Mouse (Mus musculus) midbrain, embryonic 15.5 days (tissue): ENCODE data around the gene Nle1. TPM values are rescaled to one million over a fixed set of nuclear protein-coding genes. Genes with fewer than 3 reads are reported as not detected.

Experiments used
- ATAC-seq: fragments of 200-750 bp; cut with Nextera tagmentation; replicated peaks from 2 replicates; pipeline ENCODE4 v1.8.0; 2017; ENCODE audit warnings: moderate TSS enrichment
- H3K27ac ChIP-seq: fragments of 300-500 bp; sonication (generic); 2 replicates; pipeline ENCODE4 v1.5.1; 2015; ENCODE audit warnings: mild to moderate bottlenecking, inconsistent platforms
- H3K27me3 ChIP-seq: fragments of 300-500 bp; sonication (generic); replicated peaks from 2 replicates; pipeline ENCODE4 v1.6.1; 2015; ENCODE audit warnings: inconsistent platforms
- H3K36me3 ChIP-seq: fragments of 300-500 bp; sonication (generic); replicated peaks from 2 replicates; pipeline ENCODE4 v1.6.1; 2015; ENCODE audit warnings: inconsistent platforms
- H3K4me1 ChIP-seq: fragments of 300-500 bp; sonication (generic); 2 replicates; pipeline ENCODE4 v1.6.1; 2015; ENCODE audit warnings: inconsistent platforms
- H3K4me2 ChIP-seq: fragments of 300-500 bp; sonication (generic); 2 replicates; pipeline ENCODE4 v1.6.1; 2015; ENCODE audit warnings: inconsistent platforms, mild to moderate bottlenecking, moderate library complexity
- H3K4me3 ChIP-seq: fragments of 300-500 bp; sonication (generic); 2 replicates; pipeline ENCODE4 v1.5.1; 2015; ENCODE audit warnings: mild to moderate bottlenecking, inconsistent platforms
- H3K9ac ChIP-seq: fragments of 300-500 bp; sonication (generic); 2 replicates; pipeline ENCODE4 v1.6.1; 2015; ENCODE audit warnings: mild to moderate bottlenecking, inconsistent platforms
- H3K9me3 ChIP-seq: fragments of 300-500 bp; sonication (generic); 2 replicates; pipeline ENCODE4 v1.6.1; 2016; ENCODE audit warnings: inconsistent platforms
- WGBS: fragments of 180-500 bp; shearing (Covaris S2); methylation state at CpG from one replicate; pipeline ENCODE4 v1.1.7; 2015; ENCODE audit warnings: mixed read lengths; 5-methylcytosine and 5-hydroxymethylcytosine counted together
- polyA plus RNA-seq: library from polyadenylated mRNA; unstranded; fragments of >200 nt; fragmentation: Nextera tagmentation; extraction: Ambion mirVana; gene quantifications from 2 replicates; pipeline ENCODE4 v1.2.1, GENCODE M21; 2015

The Nle1 gene
- 33.8 and 36.8 TPM in 2 replicates for polyA plus RNA-seq

- peak; percentile 90 for ATAC-seq
- Histone ChIP-seq H3K4me2 (peak within 1 kb of the TSS; percentile 71), H3K9me3 (no peaks in the 10 kb centered on the region), H3K36me3 (peaks cover 14% of the 10 kb centered on the region), H3K27me3 (peaks cover 11% of the 10 kb centered on the region; the same call in 1 of the 2 replicates), H3K4me3 (peak within 1 kb of the TSS; percentile 64), H3K9ac (peak within 1 kb of the TSS; percentile 61), H3K4me1 (peaks cover 10% of the 10 kb centered on the region), H3K27ac (peak within 1 kb of the TSS; percentile 25)
- WGBS, result 1% methylated on average over 72 of the region's 73 CpGs
Measured at GRCm38 (mm10) chr11:82907651-82908607, at the start of gene Nle1. Nle1 (minus strand) TSS chr11:82908411.

GRCm38 (mm10) chr11:82956925-82957324 is 48.7 kb upstream of the Nle1 start:
- H3K9ac ChIP-seq, result no peak overlapping the region
- H3K4me1 ChIP-seq, result 0 out of 2 replicates have a peak, but pooled peaks cover 1% of the 10 kb centered on the region
- WGBS, result 72% methylated on average over 10 of the region's 10 CpGs
- peaks cover 20% of the 10 kb centered on the region for H3K27me3 ChIP-seq
- H3K27ac ChIP-seq, result no peak overlapping the region
- no peak overlapping the region for H3K4me3 ChIP-seq
- no peaks in the 10 kb centered on the region for H3K9me3 ChIP-seq
- no peak overlapping the region for H3K4me2 ChIP-seq
- no peaks in the 10 kb centered on the region for H3K36me3 ChIP-seq
- ATAC-seq, result no peak

GRCm38 (mm10) chr11:82954631-82955030 is 46.4 kb upstream of the Nle1 start:
- ATAC-seq, result no peak
- Histone ChIP-seq H3K36me3 (no peaks in the 10 kb centered on the region), H3K27me3 (peaks cover 36% of the 10 kb centered on the region), H3K9me3 (no peaks in the 10 kb centered on the region), H3K4me1 (0 out of 2 replicates have a peak, but pooled peaks cover 4% of the 10 kb centered on the region), H3K27ac (no peak overlapping the region), H3K4me2 (no peak overlapping the region), H3K9ac (no peak overlapping the region), H3K4me3 (no peak overlapping the region)
- 84% methylated on average over 6 of the region's 6 CpGs for WGBS

- peaks cover 40% of the 10 kb centered on the region for H3K27me3 ChIP-seq
- no peak overlapping the region for H3K4me3 ChIP-seq
- no peak overlapping the region for H3K4me2 ChIP-seq
- H3K9me3 ChIP-seq, result no peaks in the 10 kb centered on the region
- 0 out of 2 replicates have a peak, but pooled peaks cover 4% of the 10 kb centered on the region for H3K4me1 ChIP-seq
- no peaks in the 10 kb centered on the region for H3K36me3 ChIP-seq
- WGBS, result 72% methylated on average over 9 of the region's 9 CpGs
- ATAC-seq, result no peak
- H3K9ac ChIP-seq, result no peak overlapping the region
- no peak overlapping the region for H3K27ac ChIP-seq
Measured at GRCm38 (mm10) chr11:82952612-82953542, 44.7 kb upstream of the Nle1 start.

- no peaks in the 10 kb centered on the region for H3K36me3 ChIP-seq
- 9% methylated on average over 28 of the region's 28 CpGs for WGBS
- no peaks in the 10 kb centered on the region for H3K9me3 ChIP-seq
- peak overlapping the region; percentile 18; the same call in 1 of the 2 replicates for H3K4me2 ChIP-seq
- no peak for ATAC-seq
- no peak overlapping the region for H3K27ac ChIP-seq
- H3K9ac ChIP-seq, result no peak overlapping the region
- H3K27me3 ChIP-seq, result peaks cover 40% of the 10 kb centered on the region
- H3K4me1 ChIP-seq, result 0 out of 2 replicates have a peak, but pooled peaks cover 4% of the 10 kb centered on the region
- H3K4me3 ChIP-seq, result no peak overlapping the region
Measured at GRCm38 (mm10) chr11:82951865-82952611, 43.8 kb upstream of the Nle1 start.

- no peak within 1 kb of the TSS for H3K4me3 ChIP-seq
- ATAC-seq, result no peak
- WGBS, result 8% methylated on average over 10 of the region's 10 CpGs
- H3K9ac ChIP-seq, result no peak within 1 kb of the TSS
- H3K27me3 ChIP-seq, result peaks cover 40% of the 10 kb centered on the region
- 0 out of 2 replicates have a peak, but pooled peaks cover 4% of the 10 kb centered on the region for H3K4me1 ChIP-seq
- no peaks in the 10 kb centered on the region for H3K9me3 ChIP-seq
- H3K36me3 ChIP-seq, result no peaks in the 10 kb centered on the region
- no peak within 1 kb of the TSS for H3K27ac ChIP-seq
- peak within 1 kb of the TSS; percentile 18; the same call in 1 of the 2 replicates for H3K4me2 ChIP-seq
Measured at GRCm38 (mm10) chr11:82950736-82951481, 42.7 kb upstream of the Nle1 start, which contains the start of gene Slfn5. Slfn5 (plus strand) TSS chr11:82951349.

- Histone ChIP-seq H3K27me3 (peaks cover 39% of the 10 kb centered on the region), H3K27ac (no peak overlapping the region), H3K4me3 (no peak overlapping the region), H3K9me3 (no peaks in the 10 kb centered on the region), H3K36me3 (no peaks in the 10 kb centered on the region), H3K4me1 (0 out of 2 replicates have a peak, but pooled peaks cover 4% of the 10 kb centered on the region), H3K9ac (no peak overlapping the region), H3K4me2 (no peak overlapping the region)
- WGBS, result 88% methylated on average over 9 of the region's 9 CpGs
- no peak for ATAC-seq
Measured at GRCm38 (mm10) chr11:82949036-82949435, 40.8 kb upstream of the Nle1 start.

GRCm38 (mm10) chr11:82947457-82947856 is 39.2 kb upstream of the Nle1 start:
- H3K4me2 ChIP-seq, result no peak overlapping the region
- no peak overlapping the region for H3K4me3 ChIP-seq
- 45% methylated on average over 4 of the region's 4 CpGs for WGBS
- peaks cover 25% of the 10 kb centered on the region for H3K27me3 ChIP-seq
- H3K4me1 ChIP-seq, result 0 out of 2 replicates have a peak, but pooled peaks cover 4% of the 10 kb centered on the region
- no peak for ATAC-seq
- no peaks in the 10 kb centered on the region for H3K9me3 ChIP-seq
- H3K9ac ChIP-seq, result no peak overlapping the region
- H3K27ac ChIP-seq, result no peak overlapping the region
- no peaks in the 10 kb centered on the region for H3K36me3 ChIP-seq

- H3K27ac ChIP-seq, result no peak overlapping the region
- H3K27me3 ChIP-seq, result peaks cover 12% of the 10 kb centered on the region
- no peak for ATAC-seq
- no peaks in the 10 kb centered on the region for H3K4me1 ChIP-seq
- no peaks in the 10 kb centered on the region for H3K36me3 ChIP-seq
- no peak overlapping the region for H3K4me2 ChIP-seq
- H3K9ac ChIP-seq, result no peak overlapping the region
- H3K9me3 ChIP-seq, result no peaks in the 10 kb centered on the region
- H3K4me3 ChIP-seq, result no peak overlapping the region
- 64% methylated on average over 2 of the region's 2 CpGs for WGBS
Measured at GRCm38 (mm10) chr11:82945636-82946035, 37.4 kb upstream of the Nle1 start.

- no peaks in the 10 kb centered on the region for H3K9me3 ChIP-seq
- WGBS, result 66% methylated on average over 6 of the region's 6 CpGs
- no peak overlapping the region for H3K4me2 ChIP-seq
- H3K4me1 ChIP-seq, result no peaks in the 10 kb centered on the region
- H3K9ac ChIP-seq, result no peak overlapping the region
- 0 out of 2 replicates have a peak, but pooled peaks cover 3% of the 10 kb centered on the region for H3K27me3 ChIP-seq
- no peak overlapping the region for H3K27ac ChIP-seq
- H3K36me3 ChIP-seq, result no peaks in the 10 kb centered on the region
- no peak for ATAC-seq
- H3K4me3 ChIP-seq, result no peak overlapping the region
Measured at GRCm38 (mm10) chr11:82943336-82943735, 35.1 kb upstream of the Nle1 start.

- Histone ChIP-seq H3K4me1 (peaks cover 10% of the 10 kb centered on the region), H3K27me3 (peaks cover 54% of the 10 kb centered on the region), H3K27ac (no peak overlapping the region), H3K36me3 (no peaks in the 10 kb centered on the region), H3K4me2 (peak overlapping the region; percentile 89), H3K9me3 (no peaks in the 10 kb centered on the region), H3K9ac (no peak overlapping the region), H3K4me3 (peak overlapping the region; percentile 43)
- under 1% methylated on average over 29 of the region's 29 CpGs for WGBS
- ATAC-seq, result no peak
Measured at GRCm38 (mm10) chr11:82933186-82933585, 25.0 kb upstream of the Nle1 start.
